Mouse (Mus musculus): ENCODE measurements around the gene Ssu2. TPM values are rescaled to one million over a fixed set of nuclear protein-coding genes. Genes with fewer than 3 reads are reported as not detected.

The Ssu2 gene
- total RNA-seq, 2 experiments from 2014 or later = 0.34 TPM; not detected in 1

DNA sequence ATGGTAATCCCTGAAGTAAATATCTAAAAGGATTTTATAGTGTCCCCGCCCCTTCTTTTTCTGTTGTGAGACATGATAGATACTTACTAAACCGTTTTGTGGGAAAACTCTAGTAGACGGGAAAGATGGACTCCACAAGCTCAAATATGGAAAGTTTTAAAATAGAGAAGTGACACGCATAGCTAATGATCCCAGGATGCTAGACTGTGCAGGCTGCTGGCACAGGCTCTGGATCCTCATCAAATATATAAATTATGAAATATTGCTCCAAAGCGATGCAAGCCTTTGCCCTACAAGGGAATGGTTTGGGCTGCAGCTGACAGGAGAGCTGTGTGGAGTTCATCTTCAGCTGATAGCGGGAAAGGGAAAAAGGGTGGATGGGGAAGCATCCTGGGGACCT is 50.2 kb downstream of the Ssu2 start:
- no peak for TF ChIP-seq CTCF (IDR thresholded peaks at IDR 0.05)
- no peak overlapping the region for H3K27ac ChIP-seq
- no peak for DNase-seq (ENCODE audit: extremely low spot score in 1 of 2, low spot score in 2 of 2)
- no peak overlapping the region for H3K4me3 ChIP-seq
- intact Hi-C loops (cut with DNase I) = no loop called here

DNA sequence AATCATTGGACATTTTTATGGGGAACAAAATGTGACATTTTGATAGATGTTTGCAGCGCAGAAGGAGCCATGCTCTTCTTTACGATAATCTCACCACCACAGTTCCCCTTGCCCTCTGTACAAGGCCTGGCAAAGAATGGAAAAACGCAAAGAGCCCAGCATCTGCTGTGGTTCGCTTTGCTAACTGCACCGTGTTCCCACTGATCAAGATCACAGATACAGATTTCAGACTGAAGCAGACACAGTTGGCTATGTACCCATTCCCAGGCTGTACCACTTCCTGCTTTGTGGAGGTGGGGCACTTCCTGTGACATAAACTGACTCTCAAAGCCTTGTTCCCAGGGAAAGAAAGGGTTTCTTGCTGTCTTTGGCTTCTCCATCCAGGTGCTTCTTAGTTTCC is 53.9 kb downstream of the Ssu2 start:
- no peak overlapping the region for H3K27ac ChIP-seq
- TF ChIP-seq CTCF (IDR thresholded peaks at IDR 0.05) = no peak
- intact Hi-C loops (cut with DNase I) = no loop called here
- DNase-seq (ENCODE audit: extremely low spot score in 1 of 2, low spot score in 2 of 2) = no peak
- no peak overlapping the region for H3K4me3 ChIP-seq

DNA sequence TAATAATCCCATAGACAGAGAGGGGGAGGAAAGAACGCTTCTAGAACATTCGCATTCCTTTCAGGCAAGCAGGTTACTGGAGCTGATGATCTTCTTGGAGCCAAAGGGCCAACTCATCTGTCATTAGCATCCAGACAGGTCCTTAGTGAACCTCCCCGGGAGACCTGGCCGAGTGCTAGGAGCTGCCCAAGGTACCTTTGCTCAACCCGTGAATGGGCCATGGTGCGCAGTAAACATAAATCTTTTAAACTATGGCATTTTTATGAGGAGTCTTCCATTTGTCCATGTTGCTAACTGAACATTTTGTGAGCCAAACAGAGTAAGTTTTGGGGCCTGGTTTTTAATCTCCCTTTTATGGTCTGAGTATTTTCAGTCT is 56.6 kb downstream of the Ssu2 start:
- Histone ChIP-seq H3K27ac (no peak overlapping the region), H3K4me3 (no peak overlapping the region)
- TF ChIP-seq CTCF (IDR thresholded peaks at IDR 0.05) = no peak
- intact Hi-C loops (cut with DNase I) = no loop called here
- DNase-seq (ENCODE audit: extremely low spot score in 1 of 2, low spot score in 2 of 2) = no peak

DNA sequence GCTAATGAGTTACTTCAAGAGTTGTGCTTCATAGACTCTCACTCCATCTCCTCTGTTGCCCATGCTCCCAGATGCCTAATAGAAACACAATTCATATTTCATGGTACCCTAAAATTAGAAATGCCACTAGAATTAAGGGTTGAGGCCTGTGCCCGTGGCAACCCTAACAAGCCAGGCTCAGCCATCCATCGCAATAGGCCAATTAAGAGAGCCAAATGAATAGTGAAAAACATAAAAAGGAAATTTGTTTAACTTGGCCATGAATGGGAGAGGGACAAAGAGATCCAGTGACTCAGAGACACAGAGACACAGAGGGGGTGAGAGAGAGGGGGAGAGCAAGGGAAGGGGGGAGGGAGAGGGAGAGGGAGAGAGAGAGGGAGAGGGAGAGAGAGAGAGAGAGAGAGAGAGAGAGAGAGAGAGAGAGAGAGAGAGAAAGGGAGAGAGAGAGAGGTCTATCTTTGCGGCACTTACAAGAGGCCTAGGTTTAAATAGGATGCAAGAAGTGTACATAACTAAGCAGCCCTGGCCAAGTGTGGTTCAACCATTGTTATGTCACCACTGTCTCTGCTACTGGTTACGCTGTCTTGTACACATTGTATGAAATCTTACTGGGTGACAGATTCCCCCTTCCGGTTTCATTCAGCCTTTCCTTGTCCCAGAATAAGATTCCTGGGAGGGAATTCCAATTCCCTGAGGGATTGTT is 57.2 kb downstream of the Ssu2 start:
- H3K4me3 ChIP-seq = no peak overlapping the region
- H3K27ac ChIP-seq = no peak overlapping the region
- intact Hi-C loops (cut with DNase I) = no loop called here
- DNase-seq (ENCODE audit: extremely low spot score in 1 of 2, low spot score in 2 of 2) = no peak
- no peak for TF ChIP-seq CTCF (IDR thresholded peaks at IDR 0.05)

DNA sequence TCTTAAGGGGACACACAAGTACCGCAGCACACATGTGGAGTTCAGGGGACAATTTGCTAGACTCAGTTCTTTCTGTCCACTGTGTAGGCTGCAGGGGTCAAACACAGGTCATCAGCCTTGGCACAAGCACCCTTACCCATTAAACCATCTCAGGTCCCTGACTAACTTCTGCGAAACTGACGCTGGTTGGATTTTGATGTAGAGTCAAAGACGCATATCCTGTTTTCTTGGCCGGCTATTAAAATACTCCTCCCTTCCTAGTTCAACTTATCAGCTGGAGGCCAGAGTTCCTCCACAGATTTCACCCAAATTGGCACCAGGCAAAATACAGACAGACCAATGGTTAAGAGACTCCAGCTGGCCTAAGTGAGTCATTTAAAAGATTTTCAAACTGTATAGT is 60.0 kb downstream of the Ssu2 start:
- Histone ChIP-seq H3K4me3 (no peak overlapping the region), H3K27ac (no peak overlapping the region)
- TF ChIP-seq CTCF (IDR thresholded peaks at IDR 0.05) = no peak
- intact Hi-C loops (cut with DNase I) = no loop called here
- no peak for DNase-seq (ENCODE audit: extremely low spot score in 1 of 2, low spot score in 2 of 2)

DNA sequence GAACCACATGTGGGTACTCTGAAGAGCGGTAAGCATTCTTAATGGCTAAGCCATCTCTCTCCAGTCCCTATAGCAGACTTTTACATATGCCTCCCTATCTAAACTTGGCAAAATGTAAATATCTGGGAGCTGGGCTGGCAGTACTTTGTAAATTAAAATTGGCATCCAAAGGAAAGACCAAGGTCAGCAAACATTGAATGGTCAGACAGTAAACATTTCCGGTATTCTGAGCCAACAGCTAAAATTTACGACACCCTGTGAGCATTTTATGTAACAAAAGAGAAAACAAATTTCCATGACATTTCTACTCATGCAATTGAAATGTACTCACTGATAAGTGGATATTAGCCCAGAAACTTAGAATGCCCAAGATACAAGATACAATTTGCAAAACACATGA is 62.6 kb downstream of the Ssu2 start:
- intact Hi-C loops (cut with DNase I) = no loop called here
- Histone ChIP-seq H3K27ac (no peak overlapping the region), H3K4me3 (no peak overlapping the region)
- DNase-seq (ENCODE audit: extremely low spot score in 1 of 2, low spot score in 2 of 2) = no peak
- TF ChIP-seq CTCF (IDR thresholded peaks at IDR 0.05) = no peak

DNA sequence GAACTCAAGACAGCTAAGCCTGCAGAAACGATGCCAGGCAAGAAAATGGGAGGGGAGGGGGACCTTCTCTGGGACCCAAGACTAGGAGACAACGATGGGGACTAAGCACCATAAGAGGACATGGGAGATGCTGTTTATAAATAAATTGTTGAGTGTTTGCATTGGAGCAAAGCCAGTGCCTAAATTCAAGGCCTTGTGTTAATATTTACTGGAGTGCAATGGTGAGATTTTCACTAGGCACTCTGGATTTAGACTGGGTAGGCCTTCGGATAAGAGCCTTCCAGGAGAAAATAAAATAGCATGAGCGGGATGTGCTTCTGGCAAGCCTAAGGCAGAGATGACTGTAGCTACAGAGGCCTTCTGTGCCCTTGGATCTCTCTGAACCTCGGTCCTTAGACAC is 64.9 kb downstream of the Ssu2 start:
- no peak overlapping the region for H3K4me3 ChIP-seq
- no peak for DNase-seq (ENCODE audit: extremely low spot score in 1 of 2, low spot score in 2 of 2)
- intact Hi-C loops (cut with DNase I) = no loop called here
- H3K27ac ChIP-seq = no peak overlapping the region
- no peak for TF ChIP-seq CTCF (IDR thresholded peaks at IDR 0.05)

DNA sequence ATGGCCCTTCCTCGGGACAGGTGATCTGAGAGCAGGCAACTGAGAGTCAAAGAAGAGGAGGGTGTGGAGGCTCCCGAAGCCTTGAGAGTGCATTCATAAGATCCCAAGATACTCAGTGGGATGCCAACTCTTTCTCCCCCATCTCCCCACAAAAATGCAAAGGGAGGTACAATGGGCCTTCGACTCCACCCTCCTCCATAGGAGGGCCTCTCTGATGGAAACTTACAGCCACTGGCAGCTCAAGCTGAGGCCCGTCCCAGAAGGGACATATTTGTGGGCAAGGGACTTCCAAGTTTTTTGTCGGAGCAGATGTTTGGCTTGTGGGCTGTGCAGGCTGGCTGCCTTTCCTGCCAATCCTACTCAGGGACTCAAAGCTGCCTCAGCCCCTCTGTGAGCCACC is 67.1 kb downstream of the Ssu2 start:
- intact Hi-C loops (cut with DNase I) = no loop called here
- no peak overlapping the region for H3K4me3 ChIP-seq
- no peak overlapping the region for H3K27ac ChIP-seq
- no peak for TF ChIP-seq CTCF (IDR thresholded peaks at IDR 0.05)
- no peak for DNase-seq (ENCODE audit: extremely low spot score in 1 of 2, low spot score in 2 of 2)

DNA sequence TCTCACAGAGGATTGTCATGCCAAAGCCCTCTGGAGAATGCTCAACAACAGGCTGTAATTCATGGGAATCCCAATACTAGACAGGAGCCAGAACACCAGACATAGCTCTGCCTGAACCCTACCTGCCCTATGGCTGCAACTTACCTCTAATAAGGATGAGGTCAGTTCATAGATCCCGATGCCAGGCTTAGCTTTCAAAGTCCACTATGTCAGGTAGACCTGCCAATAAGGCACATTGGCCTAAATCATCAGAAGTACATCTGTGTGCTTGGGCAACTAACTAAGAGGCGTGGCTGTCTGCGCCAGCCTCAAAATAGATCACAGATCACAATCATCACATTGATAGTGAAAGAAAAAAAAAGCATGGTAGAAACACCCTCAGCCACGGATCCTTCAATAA is 68.4 kb downstream of the Ssu2 start:
- Histone ChIP-seq H3K27ac (no peak overlapping the region), H3K4me3 (no peak overlapping the region)
- intact Hi-C loops (cut with DNase I) = no loop called here
- TF ChIP-seq CTCF (IDR thresholded peaks at IDR 0.05) = no peak
- no peak for DNase-seq (ENCODE audit: extremely low spot score in 1 of 2, low spot score in 2 of 2)

DNA sequence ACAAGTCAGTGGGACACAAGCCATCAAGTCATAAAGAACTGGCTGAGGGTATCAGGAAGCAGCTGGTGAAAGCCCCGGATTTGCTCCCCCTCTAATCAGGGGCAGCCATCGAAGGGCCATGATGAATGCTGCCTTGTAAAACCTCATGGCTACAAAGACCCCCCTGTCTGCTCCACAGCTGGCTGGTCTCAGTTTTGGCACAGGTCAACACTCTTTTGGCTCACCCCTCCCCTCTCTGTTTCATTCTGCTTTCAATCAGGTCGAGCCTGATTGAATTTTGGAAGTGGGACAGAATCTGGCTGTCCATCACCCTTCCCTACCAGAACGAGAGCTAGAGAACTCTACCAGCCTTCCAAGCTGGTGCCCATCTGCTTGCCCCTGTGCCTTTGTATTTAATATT is 76.4 kb downstream of the Ssu2 start:
- TF ChIP-seq CTCF (IDR thresholded peaks at IDR 0.05) = no peak
- Histone ChIP-seq H3K4me3 (no peak overlapping the region), H3K27ac (no peak overlapping the region)
- no peak for DNase-seq (ENCODE audit: extremely low spot score in 1 of 2, low spot score in 2 of 2)
- intact Hi-C loops (cut with DNase I) = no loop called here

DNA sequence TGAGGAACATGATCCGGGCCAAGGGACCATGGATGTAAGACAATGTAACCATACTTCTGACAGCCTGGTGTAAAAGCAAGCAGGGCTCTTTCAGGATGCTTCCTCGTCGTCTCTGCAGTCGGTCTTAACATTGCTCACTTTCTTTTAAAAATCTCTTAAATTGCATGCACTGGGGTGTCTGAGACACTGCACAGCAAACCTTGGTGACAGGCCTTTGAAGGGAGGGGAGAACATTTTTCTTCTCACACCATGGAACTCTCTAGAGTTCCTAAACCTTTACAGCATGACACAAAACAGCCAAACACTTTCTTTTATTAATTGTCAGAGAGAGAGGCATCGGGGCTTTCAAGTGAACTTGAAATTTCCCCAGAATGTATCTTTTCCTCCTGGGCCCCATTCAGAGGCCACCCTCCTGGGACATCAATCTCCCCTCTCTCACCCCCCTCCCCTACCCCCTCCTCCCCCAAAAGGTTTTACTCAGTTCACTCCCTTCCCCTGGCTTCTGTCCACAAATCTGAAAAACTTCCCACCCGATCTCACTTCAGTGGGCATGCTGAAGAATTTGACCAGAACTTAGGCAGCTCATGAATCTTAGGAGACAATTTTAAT is 78.4 kb downstream of the Ssu2 start:
- no peak for TF ChIP-seq CTCF (IDR thresholded peaks at IDR 0.05)
- intact Hi-C loops (cut with DNase I) = no loop called here
- H3K27ac ChIP-seq = no peak overlapping the region
- H3K4me3 ChIP-seq = no peak overlapping the region
- no peak for DNase-seq (ENCODE audit: extremely low spot score in 1 of 2, low spot score in 2 of 2)

Other genes starting within 250 kb of the Ssu2 start
- gene Lmcd1, start 114.3 kb downstream of the Ssu2 start, total RNA-seq (2021) = 1 to 10 TPM; 6.9 to 9.6 TPM
- gene Cav3, start 71.5 kb upstream of the Ssu2 start, total RNA-seq (2021) = under 1 TPM in 1 of 2 experiments, not detected in 1; 0.30 TPM
- gene Oxtr, start 101.9 kb upstream of the Ssu2 start, total RNA-seq (2021) = 1 to 10 TPM; 6.5 to 6.9 TPM

Measured in left cerebral cortex, adult 2 months (tissue).